Mouse (Mus musculus) limb, embryonic 10.5 days (tissue): ENCODE measurements around the gene Dnmt3l. TPM values are rescaled to one million over a fixed set of nuclear protein-coding genes. Genes with fewer than 3 reads are reported as not detected.
A peak's percentile ranks its signal among the peaks of the same experiment; 100 is the strongest.
"Not testable (repeated sequence)": the region's sequence is repeated elsewhere in the genome, so short reads cannot be mapped to it uniquely, and the experiment has no call there.

Experiments used
- DNase-seq: peaks from one replicate; pipeline ENCODE4 v3.0.0-alpha.2; 2017; ENCODE audit warnings: low spot score
- H3K27ac ChIP-seq: fragments of 300-500 bp; sonication (generic); 2 replicates; pipeline ENCODE4 v1.5.1; 2016; ENCODE audit warnings: mild to moderate bottlenecking
- H3K27me3 ChIP-seq: fragments of 300-500 bp; sonication (generic); 2 replicates; pipeline ENCODE4 v1.6.1; 2016; ENCODE audit warnings: low read depth, mild to moderate bottlenecking; ENCODE audit not compliant: poor library complexity, severe bottlenecking
- H3K36me3 ChIP-seq: fragments of 300-500 bp; sonication (generic); 2 replicates; pipeline ENCODE4 v1.6.1; 2016; ENCODE audit warnings: mild to moderate bottlenecking, moderate library complexity
- H3K4me1 ChIP-seq: fragments of 300-500 bp; sonication (generic); 2 replicates; pipeline ENCODE4 v1.6.1; 2016
- H3K4me3 ChIP-seq: fragments of 300-500 bp; sonication (generic); 2 replicates; pipeline ENCODE4 v1.5.1; 2016; ENCODE audit warnings: mild to moderate bottlenecking, moderate library complexity
- H3K9me3 ChIP-seq: fragments of 300-500 bp; sonication (generic); replicated peaks from 2 replicates; pipeline ENCODE4 v1.6.1; 2016; ENCODE audit warnings: mild to moderate bottlenecking
- WGBS: fragments of 180-500 bp; shearing (Covaris S2); methylation state at CpG from one replicate; pipeline ENCODE4 v1.1.7; 2016; 5-methylcytosine and 5-hydroxymethylcytosine counted together
- polyA plus RNA-seq: library from polyadenylated mRNA; unstranded; fragments of >200 nt; fragmentation: Nextera tagmentation; extraction: Ambion mirVana; gene quantifications from 2 replicates; pipeline ENCODE4 v1.2.1, GENCODE M21; 2016

Dnmt3l gene
- polyA plus RNA-seq, 1 experiment from 2014 or later: not detected

GRCm38 (mm10) chr10:78095221-78095620 lies 53.5 kb downstream of the Dnmt3l start:
- no peak for DNase-seq
- H3K4me3 ChIP-seq: no peak overlapping the region
- 0 out of 2 replicates have a peak, but pooled peaks cover 2% of the 10 kb centered on the region for H3K9me3 ChIP-seq
- H3K4me1 ChIP-seq: no peaks in the 10 kb centered on the region
- H3K36me3 ChIP-seq: no peaks in the 10 kb centered on the region
- H3K27ac ChIP-seq: no peak overlapping the region
- no peaks in the 10 kb centered on the region for H3K27me3 ChIP-seq

- H3K4me3 ChIP-seq: no peak overlapping the region
- H3K9me3 ChIP-seq: 0 out of 2 replicates have a peak, but pooled peaks cover 2% of the 10 kb centered on the region
- no peak for DNase-seq
- 91% methylated on average over 5 of the region's 5 CpGs for WGBS
- no peaks in the 10 kb centered on the region for H3K36me3 ChIP-seq
- H3K27me3 ChIP-seq: no peaks in the 10 kb centered on the region
- H3K4me1 ChIP-seq: peaks cover 6% of the 10 kb centered on the region
- H3K27ac ChIP-seq: no peak overlapping the region
Observed at GRCm38 (mm10) chr10:78095954-78096931, 54.5 kb downstream of the Dnmt3l start.

- not testable (repeated sequence) for H3K36me3 ChIP-seq, H3K27me3 ChIP-seq, H3K4me3 ChIP-seq, H3K27ac ChIP-seq, H3K9me3 ChIP-seq, DNase-seq
- H3K4me1 ChIP-seq: peaks cover 11% of the 10 kb centered on the region
Observed at GRCm38 (mm10) chr10:78099860-78100259, 58.1 kb downstream of the Dnmt3l start.

GRCm38 (mm10) chr10:78100989-78101780 lies 59.4 kb downstream of the Dnmt3l start:
- Histone ChIP-seq H3K4me3 (peak overlapping the region; percentile 46), H3K9me3 (0 out of 2 replicates have a peak, but pooled peaks cover 2% of the 10 kb centered on the region), H3K36me3 (no peaks in the 10 kb centered on the region), H3K27me3 (no peaks in the 10 kb centered on the region), H3K4me1 (peaks cover 11% of the 10 kb centered on the region), H3K27ac (peak overlapping the region; percentile 27; the same call in 1 of the 2 replicates)
- WGBS: 29% methylated on average over 16 of the region's 16 CpGs
- no peak for DNase-seq

GRCm38 (mm10) chr10:78104555-78105490 lies 63.1 kb downstream of the Dnmt3l start:
- Histone ChIP-seq H3K36me3 (no peaks in the 10 kb centered on the region), H3K4me3 (no peak overlapping the region), H3K9me3 (no peaks in the 10 kb centered on the region), H3K27me3 (no peaks in the 10 kb centered on the region), H3K27ac (no peak overlapping the region), H3K4me1 (peaks cover 11% of the 10 kb centered on the region)
- 71% methylated on average over 11 of the region's 11 CpGs for WGBS
- no peak for DNase-seq

GRCm38 (mm10) chr10:78105548-78105947 lies 63.8 kb downstream of the Dnmt3l start:
- Histone ChIP-seq H3K9me3 (no peaks in the 10 kb centered on the region), H3K4me3 (no peak overlapping the region), H3K4me1 (peaks cover 11% of the 10 kb centered on the region), H3K27me3 (no peaks in the 10 kb centered on the region), H3K36me3 (no peaks in the 10 kb centered on the region), H3K27ac (no peak overlapping the region)
- 88% methylated on average over 12 of the region's 12 CpGs for WGBS
- no peak for DNase-seq

Other genes with a start within 250 kb of the Dnmt3l start
- not detected in 2 replicates for gene Gm9639, start 246.9 kb upstream of the Dnmt3l start, polyA plus RNA-seq
- gene Gm19668, start 242.8 kb upstream of the Dnmt3l start, polyA plus RNA-seq: not detected in 2 replicates
- gene Gm9507, start 230.1 kb upstream of the Dnmt3l start, polyA plus RNA-seq: not detected in 2 replicates
- not detected in 2 replicates for gene Gm2696, start 227.3 kb upstream of the Dnmt3l start, polyA plus RNA-seq
- not detected in 2 replicates for gene Krtap10-4, start 214.9 kb upstream of the Dnmt3l start, polyA plus RNA-seq
- not detected in 2 replicates for gene Krtap10-10, start 206.0 kb upstream of the Dnmt3l start, polyA plus RNA-seq
- gene Gm36176, start 195.1 kb upstream of the Dnmt3l start, polyA plus RNA-seq: not detected in 2 replicates
- not detected in 2 replicates for gene Gm10318, start 189.1 kb upstream of the Dnmt3l start, polyA plus RNA-seq
- not detected in 2 replicates for gene Gm3285, start 180.0 kb upstream of the Dnmt3l start, polyA plus RNA-seq
- gene Lrrc3, start 139.4 kb upstream of the Dnmt3l start, polyA plus RNA-seq: 1.5 and 1.7 TPM in 2 replicates
- gene Trpm2, start 71.4 kb upstream of the Dnmt3l start, polyA plus RNA-seq: 0.16 and 0.23 TPM in 2 replicates
- gene 1810043G02Rik, start 63.4 kb upstream of the Dnmt3l start, polyA plus RNA-seq: 29.4 and 32.2 TPM in 2 replicates
- 235 and 259 TPM in 2 replicates for gene Pfkl, start 31.9 kb upstream of the Dnmt3l start, polyA plus RNA-seq
- 0.15 and 0.21 TPM in 2 replicates for gene Aire, start 1.7 kb downstream of the Dnmt3l start, polyA plus RNA-seq
- gene Icosl, start 27.4 kb downstream of the Dnmt3l start, polyA plus RNA-seq: 2.5 and 2.6 TPM in 2 replicates
- 19.9 and 20.3 TPM in 2 replicates for gene D10Jhu81e, start 127.8 kb downstream of the Dnmt3l start, polyA plus RNA-seq
- gene Pwp2, start 143.2 kb downstream of the Dnmt3l start, polyA plus RNA-seq: 35.0 and 38.6 TPM in 2 replicates
- gene Trappc10, start 202.7 kb downstream of the Dnmt3l start, polyA plus RNA-seq: 10.3 and 13.1 TPM in 2 replicates